Mouse (Mus musculus) B cell, adult 62 days (primary cell): ENCODE measurements around the gene Dnaja3. TPM values are rescaled to one million over a fixed set of nuclear protein-coding genes. Genes with fewer than 3 reads are reported as not detected.

Experiments
- total RNA-seq: library from RNA; stranded (reverse); gene quantifications from 4 replicates; pipeline ENCODE4 v1.2.4, GENCODE M21; 2023

Gene Dnaja3
- total RNA-seq: 29.3 to 35.2 TPM (median 31.8 TPM) in 4 replicates

DNA sequence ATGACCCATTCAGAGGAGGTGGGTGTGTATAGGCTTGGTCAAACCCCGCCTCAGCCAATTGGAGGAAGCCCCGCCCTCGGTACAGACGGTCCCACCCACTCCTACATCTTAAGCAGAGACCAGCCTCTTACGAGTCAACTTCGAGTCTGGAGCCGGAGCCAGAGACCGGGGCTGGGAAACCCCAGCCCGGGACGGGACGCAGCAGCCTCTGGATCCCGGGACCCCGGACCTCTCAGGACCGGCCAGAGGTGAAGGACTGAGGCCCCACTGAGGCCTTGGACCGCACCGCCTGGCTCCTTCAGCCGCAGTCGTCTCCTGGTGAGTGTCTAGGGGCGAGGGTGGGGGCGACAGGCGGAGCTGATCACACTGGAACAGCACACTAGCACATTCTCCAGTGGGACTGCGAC, at the start of gene Dnaja3, which contains the start of gene Vasn:
TSS of gene Dnaja3 (plus strand) at position 159 of the 407 bp plus-strand sequence.
TSS of gene Vasn (plus strand) at position 111 of the 407 bp plus-strand sequence.

DNA sequence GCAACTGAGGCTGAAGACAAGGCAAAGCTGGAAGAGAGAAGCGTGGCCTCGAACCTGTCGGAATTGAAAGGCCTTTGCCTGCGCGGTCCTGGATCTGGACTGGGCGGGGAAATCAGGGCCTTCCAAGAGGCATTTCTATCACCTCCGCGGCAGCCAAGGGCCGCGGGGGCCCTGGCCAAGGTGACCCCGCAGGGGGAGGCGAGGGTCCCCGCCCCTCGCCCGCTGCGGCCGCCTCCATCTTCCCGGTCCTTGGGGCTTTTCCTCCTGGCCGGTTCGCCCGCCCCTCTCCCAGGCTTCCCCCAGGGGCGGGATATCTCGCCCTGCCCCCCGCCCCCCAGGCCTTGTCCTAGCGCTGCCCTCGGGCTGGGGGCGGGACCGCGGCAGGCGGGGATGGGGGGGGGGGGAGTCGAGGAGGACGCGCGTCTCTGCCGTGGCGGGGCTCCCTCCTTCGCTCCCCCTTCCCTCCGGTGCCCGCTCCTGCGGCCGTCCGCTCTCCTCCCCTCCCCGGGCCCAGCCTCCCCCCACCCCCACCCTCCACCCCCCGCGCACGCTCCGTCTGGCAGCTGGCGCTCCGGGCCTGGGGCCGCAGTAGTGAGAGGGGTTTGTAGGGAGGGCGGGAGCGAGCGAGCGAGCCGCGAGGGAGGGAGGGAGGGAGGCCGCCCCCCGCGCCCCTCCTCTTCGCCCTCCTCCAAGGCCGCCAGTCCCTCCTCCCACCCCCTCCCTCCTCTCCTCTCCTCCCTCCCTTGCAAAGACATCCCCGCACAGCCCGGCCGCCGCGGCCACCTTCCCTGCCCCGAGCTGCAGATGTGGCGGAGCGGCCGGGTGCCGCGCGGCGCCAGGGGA, 45.6 kb upstream of the Dnaja3 start, which contains the start of gene Glis2:
TSS of gene Glis2 (plus strand) at position 743 of the 843 bp plus-strand sequence.

GRCm38 (mm10) chr16:4624481-4625110, 15.2 kb upstream of the Dnaja3 start, which contains the start of gene Pam16:
TSS of gene Pam16 (minus strand) at chr16:4624988.

GRCm38 (mm10) chr16:4679121-4680018, 39.6 kb downstream of the Dnaja3 start, which contains the start of gene Coro7:
TSS of gene Coro7 (minus strand) at chr16:4679777.

DNA sequence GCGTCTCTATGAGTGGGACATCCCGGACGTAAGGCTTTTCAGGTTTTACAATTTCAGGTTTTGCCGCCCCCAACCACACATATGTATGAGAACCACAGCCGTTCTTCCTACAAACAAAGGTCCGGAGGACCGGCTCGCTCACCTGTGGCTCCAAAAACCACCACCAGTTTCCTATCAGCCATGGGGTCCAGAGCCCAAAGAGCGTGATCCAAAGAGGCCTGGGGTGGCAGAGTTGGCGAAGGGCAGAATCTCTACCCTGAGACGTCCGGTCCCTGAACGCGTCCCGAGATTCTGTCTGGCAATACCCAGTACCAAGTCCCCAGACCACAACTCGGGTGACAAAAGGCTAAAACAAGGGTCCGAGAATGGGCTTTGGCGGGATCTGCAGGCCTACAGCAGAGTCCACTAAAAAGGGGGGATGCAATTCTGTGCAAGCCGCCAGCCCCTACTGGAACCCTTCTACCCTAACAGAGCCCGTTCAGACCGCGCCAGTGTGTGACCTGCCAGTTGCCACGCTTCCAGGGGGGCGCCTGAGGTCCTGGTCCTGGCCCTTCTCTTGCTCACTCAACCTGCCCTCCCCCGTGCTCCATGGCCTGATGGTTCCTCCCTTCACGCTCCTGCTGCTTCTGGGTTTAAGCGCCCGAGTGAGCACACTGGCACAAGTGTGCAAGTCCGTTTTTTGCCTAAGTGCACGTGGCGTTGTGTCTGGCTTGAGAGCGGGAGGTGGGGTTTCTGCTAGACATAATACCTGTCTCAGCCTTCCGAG, 79.1 kb downstream of the Dnaja3 start, which contains the start of gene Nmral1:
TSS of gene Nmral1 (minus strand) at position 604 of the 766 bp plus-strand sequence.

DNA sequence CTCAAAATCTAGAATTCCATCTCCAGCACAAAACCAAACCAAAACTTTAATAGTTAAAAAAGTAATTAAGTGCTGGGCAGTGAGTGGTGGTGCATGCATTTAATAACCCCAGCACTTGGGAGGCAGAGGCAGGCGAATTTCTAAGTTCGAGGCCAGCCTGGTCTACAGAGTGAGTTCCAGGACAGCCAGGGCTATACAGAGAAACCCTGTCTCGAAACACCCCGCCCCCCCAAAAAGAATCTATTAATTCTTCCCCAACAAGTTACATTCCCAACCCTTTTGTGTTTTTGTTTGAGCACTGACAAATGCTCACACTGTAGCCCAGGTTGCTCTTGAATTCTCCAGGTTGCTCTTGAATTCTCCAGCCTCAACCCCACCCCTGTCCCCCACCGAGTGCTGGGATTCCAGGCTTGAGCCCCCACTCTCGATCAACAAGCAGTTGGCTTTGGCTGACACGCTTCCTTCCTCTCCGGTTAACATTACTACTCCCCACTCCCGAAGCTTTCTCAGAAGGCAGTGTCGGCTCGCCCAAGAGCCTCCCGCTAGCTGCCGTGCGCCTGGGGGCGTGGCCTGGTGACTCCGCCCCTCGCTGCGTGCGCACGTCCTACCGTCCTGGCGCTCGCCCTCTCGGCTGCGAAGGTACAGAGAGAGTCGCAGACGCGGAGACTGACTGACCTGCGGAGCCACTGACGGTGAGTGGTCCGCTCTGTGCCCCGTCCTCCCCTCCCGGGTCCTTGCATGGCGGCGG, 86.2 kb downstream of the Dnaja3 start, which contains the start of gene Hmox2:
TSS of gene Hmox2 (plus strand) at position 582 of the 748 bp plus-strand sequence.

Other genes with a start within 250 kb of the Dnaja3 start
- 3.5 to 4.4 TPM (median 3.9 TPM) in 4 replicates for gene Adcy9, start 219.5 kb upstream of the Dnaja3 start, total RNA-seq
- gene Srl, start 98.2 kb upstream of the Dnaja3 start, total RNA-seq: 0.70 to 3.8 TPM (median 1.9 TPM) in 4 replicates
- 10.2 to 12.4 TPM (median 11.8 TPM) in 4 replicates for gene Tfap4, start 80.1 kb upstream of the Dnaja3 start, total RNA-seq
- not detected in 4 replicates for gene Glis2, start 45.3 kb upstream of the Dnaja3 start, total RNA-seq
- gene Pam16, start 15.0 kb upstream of the Dnaja3 start, total RNA-seq: 39.3 to 51.4 TPM (median 47.8 TPM) in 4 replicates
- 0.19 to 0.33 TPM (median 0.21 TPM) in 3 of 4 replicates, not detected in the other for gene Vasn, start within 50 bp of the Dnaja3 start, total RNA-seq
- 220 to 267 TPM (median 233 TPM) in 4 replicates for gene Coro7, start 39.8 kb downstream of the Dnaja3 start, total RNA-seq
- gene Nmral1, start 79.4 kb downstream of the Dnaja3 start, total RNA-seq: 7.2 to 9.4 TPM (median 8.8 TPM) in 4 replicates
- 40.7 to 48.4 TPM (median 43.7 TPM) in 4 replicates for gene Hmox2, start 86.4 kb downstream of the Dnaja3 start, total RNA-seq
- gene Cdip1, start 150.3 kb downstream of the Dnaja3 start, total RNA-seq: 68.9 to 73.7 TPM (median 70.7 TPM) in 4 replicates
- gene 4930562C15Rik, start 195.4 kb downstream of the Dnaja3 start, total RNA-seq: not detected in 4 replicates
- 197 to 217 TPM (median 212 TPM) in 4 replicates for gene Ubald1, start 240.3 kb downstream of the Dnaja3 start, total RNA-seq
- gene Mgrn1, start 246.3 kb downstream of the Dnaja3 start, total RNA-seq: 144 to 166 TPM (median 161 TPM) in 4 replicates